Mouse (Mus musculus) heart, postnatal 25 days (tissue): ENCODE data around the gene Gm4894. TPM values are rescaled to one million over a fixed set of nuclear protein-coding genes. Genes with fewer than 3 reads are reported as not detected.

Experiments
- DNase-seq: peaks from one replicate; pipeline ENCODE4 v3.0.0; 2022; ENCODE audit warnings: low spot score
- intact Hi-C: fragments of 180-260 bp; cut with DNase I; formaldehyde crosslinking; loops from one replicate; pipeline ENCODE4 v1.15.1; 2025
- total RNA-seq, 2 experiments: library from RNA; stranded (reverse); gene quantifications; 2 replicates each; pipeline ENCODE4 v1.2.3; 2021

The Gm4894 gene
- total RNA-seq, result not detected

DNA sequence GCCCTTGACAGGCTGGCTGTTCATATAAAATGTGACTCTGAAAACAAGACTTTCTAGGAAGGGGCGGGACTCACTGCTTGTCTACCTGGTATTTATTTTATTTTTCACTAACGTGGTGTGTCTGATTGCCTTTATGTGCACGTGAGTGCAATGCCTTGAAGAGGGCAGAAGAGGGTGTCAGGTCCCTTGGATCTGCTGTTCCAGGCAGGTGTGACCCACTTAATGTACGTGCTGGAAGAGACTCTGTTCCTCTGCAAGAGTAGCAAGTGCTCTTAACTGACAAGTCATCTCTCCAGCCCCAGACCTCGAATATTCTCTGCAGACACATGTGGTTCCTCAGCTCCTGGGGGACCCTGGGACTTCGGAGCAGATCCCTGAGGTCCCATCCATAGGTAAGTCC is at the start of gene Gm4894:
Gene Gm4894, plus strand, starts transcription at position 301 of the 400 bp plus-strand sequence.
- intact Hi-C loops, result no loop called here
- DNase-seq, result no peak

DNA sequence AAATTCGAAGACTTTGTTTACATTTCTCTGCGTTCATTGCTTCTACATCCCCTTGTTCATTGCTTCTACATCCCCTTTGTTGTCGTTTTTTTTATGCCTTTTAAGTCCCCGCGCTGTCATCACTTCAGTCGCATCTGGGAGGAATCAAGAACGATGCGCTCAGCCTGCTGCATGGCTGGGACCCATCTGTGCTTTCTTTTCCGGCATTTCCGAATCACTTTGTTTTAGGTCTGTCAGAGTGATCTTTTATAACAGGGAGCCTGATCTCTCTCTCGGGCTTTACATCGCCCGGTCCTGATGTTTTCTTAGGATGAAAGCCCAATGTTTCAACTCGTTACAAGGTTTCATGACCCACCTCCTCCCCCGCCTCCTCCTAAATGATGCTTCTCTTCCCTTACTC is 44.0 kb upstream of the Gm4894 start:
- DNase-seq, result no peak
- intact Hi-C loops, result no loop called here

DNA sequence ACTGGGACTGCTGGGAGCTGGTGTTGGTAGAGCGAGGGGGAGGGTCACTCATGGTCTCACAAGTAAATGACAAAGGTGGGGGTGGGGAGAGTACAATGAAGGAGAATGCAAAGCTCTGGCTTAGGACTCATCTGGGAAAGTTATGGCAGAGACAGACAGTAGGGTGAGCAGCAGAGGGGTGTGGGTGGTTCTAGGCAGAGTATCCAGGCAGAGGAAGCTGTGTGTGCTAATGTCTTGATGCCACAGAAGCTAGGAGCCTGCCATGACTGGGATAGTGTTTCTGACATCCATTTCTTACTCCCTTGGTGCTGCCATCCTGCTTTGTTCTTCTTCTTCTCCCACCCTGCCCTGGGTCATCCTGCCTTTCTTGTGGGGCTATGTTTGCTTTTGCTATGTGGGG is 38.8 kb upstream of the Gm4894 start:
- intact Hi-C loops, result no loop called here
- DNase-seq, result no peak

DNA sequence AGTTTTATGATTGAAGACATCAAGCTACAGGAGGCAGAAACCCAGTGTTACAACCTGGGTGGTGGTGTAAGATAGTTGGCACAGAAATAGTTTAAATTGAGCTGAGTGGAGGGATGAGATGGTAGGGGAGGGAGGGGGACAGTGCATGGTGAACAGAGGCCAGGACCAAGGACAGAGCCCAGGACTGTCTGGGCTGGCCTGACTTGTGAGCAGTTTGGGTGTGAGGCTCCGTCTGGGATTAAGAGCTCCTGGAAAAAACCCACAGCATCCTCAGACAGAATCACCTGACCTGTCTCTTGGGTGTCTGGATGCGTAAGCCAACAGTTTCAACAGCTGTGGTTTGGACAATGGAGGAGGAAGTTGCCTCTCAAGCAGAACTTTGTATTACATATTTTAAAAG is 35.6 kb upstream of the Gm4894 start:
- DNase-seq, result no peak

DNA sequence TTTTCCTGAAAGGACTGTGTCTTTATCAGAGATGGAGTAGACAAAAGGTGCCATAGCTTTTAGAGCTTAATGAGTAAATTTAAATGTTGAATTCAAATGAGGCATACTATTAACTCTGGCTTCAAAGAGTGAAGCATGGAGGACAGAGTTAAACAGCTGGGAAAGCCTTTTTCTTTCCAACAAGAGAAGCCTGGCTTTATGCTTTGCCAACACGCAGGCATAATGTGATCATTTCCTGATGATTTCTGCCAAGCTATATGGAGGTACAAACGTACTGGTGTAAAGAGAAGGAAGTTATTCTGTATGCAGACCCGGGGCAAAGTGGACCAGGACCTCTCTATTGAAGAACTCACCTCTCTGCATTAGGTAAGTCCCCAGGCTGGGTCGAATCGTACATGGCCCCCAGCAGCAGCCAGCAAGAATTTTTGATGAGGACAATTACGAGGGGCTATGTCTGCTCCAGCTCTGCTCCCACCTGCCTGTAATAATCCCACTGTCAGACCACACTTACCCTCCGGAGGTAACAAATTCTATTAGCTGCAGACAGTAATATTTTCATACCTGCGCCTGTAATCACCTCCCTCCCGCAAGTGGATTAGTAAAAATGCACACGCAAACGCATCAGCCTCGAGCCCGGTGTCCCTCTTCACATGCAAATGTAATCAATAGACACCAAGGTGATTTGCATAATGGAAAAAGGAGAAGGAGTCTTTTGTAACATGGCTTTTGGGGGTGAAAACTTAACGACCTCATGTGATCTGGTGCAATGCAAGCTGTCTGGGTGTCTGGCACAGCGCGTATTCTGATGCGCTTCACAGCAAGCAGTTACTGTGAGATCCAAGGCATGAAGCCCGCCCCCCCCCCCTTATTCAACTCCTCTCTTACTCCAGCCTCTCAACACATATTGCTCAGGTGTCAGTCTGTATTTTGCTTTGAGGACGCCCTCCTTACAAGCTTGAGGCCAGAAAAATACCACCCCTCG is 32.4 kb upstream of the Gm4894 start:
- intact Hi-C loops, result no loop called here
- no peak for DNase-seq

More for the DNA sequence above, 35.6 kb upstream of the Gm4894 start:
- intact Hi-C loops, result no loop called here

DNA sequence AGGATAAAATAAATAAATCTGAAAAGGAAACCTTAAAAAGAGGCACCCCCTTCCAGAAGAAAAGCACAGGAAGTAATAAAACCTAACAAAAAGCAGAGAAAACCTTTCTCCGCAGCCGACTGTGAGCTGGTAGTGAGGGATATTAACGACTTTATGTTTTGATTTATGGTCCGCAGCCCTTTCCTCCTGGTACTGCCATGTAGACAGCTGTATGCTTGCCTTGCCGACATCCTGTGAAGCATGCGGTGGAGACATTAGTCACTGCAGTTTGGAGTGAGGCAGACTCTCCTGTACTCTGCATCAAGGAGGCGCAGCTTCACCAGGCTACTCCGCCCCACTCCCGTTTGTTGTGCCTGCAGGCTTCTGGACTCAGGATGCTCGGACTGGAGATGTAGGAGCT is 25.8 kb upstream of the Gm4894 start:
- no peak for DNase-seq
- intact Hi-C loops, result no loop called here

DNA sequence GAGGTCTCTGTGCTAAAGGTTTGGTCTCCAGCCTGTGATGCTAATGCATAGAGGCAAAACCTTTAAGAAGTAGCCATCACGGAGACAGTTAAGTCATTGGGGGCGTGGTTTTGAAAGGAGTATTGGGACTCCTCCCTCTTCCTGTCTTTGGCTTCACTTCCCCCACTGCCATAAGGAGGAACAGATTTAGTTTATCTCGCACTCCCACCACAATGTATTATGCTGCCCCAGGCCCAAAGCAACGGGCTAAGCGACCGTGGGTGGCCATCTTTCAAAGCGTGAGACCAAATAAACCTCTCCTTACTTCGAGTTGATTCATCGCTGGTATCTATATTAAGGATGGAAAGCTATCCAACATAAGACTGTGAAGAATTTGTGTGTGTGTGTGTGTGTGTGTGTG is 22.9 kb upstream of the Gm4894 start:
- intact Hi-C loops, result no loop called here
- no peak for DNase-seq

DNA sequence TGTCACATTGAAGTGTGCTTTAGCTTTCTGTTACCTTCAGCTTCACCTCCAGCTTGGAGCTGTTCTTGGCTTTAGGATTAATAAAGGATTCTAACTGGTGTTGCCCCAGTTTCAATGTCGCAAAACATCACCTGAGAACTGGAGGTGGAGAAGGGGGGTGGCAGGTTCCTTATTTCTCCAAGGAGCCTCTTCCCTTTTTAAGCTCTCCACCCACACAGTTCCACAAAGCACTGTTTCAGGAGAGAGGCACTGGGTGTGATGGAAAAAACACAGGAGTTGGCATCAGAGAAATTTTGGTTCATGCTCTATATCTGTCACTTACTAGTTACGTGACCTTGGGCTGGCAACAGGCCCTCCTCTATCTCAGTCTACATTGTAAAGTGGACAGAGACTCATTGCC is 21.3 kb upstream of the Gm4894 start:
- intact Hi-C loops, result no loop called here
- DNase-seq, result no peak

DNA sequence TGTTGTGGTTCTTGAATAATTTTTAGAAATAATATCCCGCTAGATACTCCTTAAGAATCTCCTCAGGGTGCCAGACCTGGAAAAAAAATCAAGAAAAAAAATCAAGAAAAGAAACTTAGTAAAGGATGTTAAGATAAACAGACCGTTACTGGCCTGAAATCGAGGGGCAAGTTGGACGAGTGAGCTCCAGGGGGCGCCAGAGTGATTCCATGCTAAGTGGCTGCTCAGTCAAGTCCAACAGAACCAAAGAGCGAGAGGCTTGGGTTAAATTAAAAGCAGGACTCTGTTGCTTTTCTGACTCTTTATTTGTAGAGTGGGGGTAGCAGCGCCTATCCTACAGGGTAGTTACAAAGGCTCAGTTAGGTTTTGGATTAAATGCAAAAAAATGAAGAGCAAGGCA is 3.5 kb upstream of the Gm4894 start:
- intact Hi-C loops, result loop anchor here (1.0 to 5.0 kb wide), 2 partner anchors 165 to 242 kb away; partner anchors contain the start of gene Tmprss5
- DNase-seq, result no peak

DNA sequence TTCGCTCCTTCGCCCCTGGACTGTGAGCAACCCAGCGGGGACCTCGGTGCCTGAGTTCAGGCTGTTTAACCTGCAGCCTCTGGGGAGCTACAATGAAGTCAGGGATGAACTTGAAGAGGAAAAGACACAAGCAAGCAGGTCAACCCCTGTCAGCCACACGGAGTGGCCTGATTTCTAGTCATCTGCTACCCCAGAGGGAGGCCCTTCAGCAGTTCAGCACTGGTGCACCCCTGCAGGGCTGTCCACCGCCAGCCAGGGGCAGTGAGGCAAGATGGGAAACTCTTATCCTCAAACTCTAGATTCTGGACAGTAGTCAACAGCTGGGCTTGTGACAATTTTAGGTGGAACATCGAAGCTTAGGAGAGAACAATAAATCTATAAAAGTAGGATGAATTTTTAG is 18.6 kb downstream of the Gm4894 start:
- intact Hi-C loops, result no loop called here
- DNase-seq, result no peak

DNA sequence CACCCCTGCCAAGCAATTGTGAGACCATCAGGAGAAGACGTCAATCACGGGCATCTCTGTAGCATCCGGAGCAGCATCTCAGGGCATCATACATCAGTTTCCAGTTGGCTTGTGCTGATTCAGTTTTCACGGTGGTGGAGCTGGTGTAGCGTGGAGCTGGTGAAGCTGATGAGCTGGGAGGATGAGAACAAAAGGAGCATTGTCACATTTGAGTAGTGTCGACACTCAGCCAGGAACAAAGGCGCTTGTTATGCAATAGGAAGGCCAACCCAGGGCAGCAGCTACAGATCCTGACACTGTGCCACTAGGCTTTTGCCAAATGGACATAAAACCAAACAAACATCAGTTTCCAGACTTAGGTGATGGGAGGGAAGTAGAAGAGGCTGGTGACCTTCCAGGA is 23.2 kb downstream of the Gm4894 start:
- intact Hi-C loops, result no loop called here
- DNase-seq, result no peak

DNA sequence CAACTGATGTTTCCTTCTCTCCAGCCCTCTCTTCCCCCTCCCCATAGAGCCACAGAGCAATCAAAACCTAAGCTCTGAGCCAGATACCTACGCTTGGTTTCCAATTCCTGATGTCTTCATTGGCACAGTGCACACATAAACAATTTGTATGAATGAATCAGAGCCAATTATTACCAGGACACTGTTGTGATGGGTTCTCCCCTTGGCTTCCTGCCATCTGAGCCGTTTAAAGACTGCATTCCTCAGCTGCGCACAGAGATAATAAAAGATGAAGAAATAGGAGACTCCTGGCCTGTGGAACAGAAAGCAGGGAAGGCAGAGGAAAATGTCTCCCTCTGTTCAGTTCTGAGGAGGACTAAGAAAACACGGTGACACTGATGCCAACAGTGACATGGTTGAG is 25.6 kb downstream of the Gm4894 start:
- no peak for DNase-seq
- intact Hi-C loops, result no loop called here

DNA sequence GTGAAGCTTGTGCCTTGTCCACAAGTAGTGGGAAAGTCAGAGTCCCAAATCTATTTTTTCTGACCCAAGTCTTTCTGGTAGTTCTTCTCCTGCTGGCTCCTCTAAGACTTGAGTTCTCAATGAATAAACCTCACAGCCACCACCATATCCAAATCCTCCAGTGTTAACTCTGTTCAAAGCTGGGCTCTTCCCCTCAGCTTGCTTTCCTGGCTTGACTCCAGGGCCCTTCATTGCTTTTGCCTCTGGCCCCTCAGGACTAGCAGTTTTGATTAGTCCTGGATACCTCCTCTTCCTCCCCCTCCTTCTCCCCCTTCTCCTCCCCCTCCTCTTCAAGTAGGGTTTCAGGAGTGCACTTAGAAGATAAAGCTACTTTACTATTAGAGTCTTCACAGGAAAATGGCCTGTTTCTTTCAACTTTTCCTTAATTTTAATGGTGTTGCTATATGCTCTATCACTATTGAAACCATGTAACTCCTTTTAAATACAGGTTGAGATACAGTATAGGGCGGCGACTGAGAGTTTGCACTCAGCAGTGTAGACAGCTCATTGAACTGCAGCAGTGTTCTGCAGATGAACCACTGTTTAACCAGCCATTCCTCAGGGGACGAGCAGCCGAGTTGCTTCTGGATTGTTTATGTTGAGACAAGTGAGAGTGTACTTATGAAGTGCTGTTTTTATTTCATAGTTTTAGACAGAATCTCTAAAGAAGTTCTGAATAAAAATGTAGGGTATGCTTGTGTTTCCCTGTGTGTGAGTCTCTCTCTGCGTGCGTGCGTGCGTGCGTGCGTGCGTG is 26.4 kb downstream of the Gm4894 start:
- DNase-seq, result no peak
- intact Hi-C loops, result no loop called here

DNA sequence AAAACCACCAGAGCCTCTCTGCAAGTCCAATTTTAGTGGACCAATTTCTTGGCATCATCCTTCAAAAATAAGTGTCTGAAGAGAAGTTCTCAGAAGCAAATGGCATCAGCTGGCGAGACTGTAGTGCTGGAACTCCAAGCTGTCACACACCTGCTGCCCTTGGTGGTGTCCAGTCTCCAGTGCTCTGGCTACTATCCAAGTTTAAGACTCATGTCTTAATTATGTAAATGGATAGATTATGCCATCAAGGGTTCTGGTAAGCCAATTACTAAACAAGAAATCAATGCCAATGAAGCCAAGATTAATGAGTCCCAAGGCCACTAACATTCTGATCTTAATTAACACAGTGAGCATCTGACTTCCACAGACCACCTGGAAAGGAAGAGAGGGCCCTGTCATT is 44.8 kb downstream of the Gm4894 start:
- DNase-seq, result no peak
- intact Hi-C loops, result no loop called here

DNA sequence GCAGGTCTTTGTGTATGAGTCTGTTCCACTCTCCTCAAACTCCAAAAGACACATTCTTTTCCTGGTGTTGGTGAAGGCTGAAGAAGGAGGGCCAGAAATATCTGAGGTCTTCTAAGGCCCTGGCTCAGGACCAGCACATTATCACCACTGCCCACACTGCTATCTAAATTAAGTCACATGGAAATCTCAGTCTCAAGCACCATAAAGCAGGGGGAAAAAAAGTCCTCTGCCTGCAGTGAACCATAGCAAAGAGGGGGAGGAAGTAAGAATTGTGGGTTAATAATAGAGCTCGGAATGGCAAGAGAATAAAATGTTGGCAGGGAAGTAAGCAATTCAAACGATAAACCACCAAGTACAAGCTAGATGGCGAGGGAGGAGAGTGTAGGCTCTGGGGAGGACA is 57.2 kb downstream of the Gm4894 start:
- no peak for DNase-seq
- intact Hi-C loops, result no loop called here

DNA sequence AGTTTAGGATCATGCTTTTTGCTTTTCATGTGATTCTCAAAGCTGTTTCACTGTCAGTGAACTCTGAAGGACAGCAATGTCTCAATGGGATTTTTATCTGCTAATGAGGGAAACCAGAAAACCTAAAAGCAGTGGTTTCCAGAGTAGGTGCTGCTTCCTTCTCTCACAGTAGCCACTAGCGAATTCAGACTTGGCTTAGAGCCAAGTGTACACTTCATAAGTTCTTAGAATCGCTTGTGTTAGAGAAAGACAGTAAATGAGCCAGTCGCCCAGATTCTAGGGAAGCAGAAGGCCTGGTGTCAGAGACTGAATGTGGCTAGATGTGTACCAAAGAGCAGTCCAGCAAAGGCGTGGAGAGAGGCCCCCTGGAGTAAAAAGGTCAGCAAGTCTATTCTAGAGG is 60.5 kb downstream of the Gm4894 start:
- intact Hi-C loops, result no loop called here
- no peak for DNase-seq

DNA sequence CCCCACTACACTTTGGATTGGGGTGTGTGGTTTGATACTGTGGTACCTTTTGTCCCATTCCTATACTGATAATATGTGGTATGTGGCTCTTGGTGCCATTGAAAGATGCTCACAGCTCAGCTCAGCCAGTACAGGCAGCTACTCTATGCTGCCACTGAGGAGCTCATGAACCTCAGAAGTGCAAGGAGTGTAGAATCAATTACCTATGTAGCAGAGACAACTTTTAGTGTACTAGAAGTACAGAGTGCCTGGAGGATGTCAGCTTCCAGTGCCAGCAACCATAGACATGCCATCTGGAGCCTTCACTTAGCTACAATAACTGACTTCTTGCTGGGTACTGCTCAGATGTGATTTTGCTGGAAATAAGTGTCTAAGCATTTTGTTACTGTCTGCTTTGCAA is 68.3 kb downstream of the Gm4894 start:
- DNase-seq, result no peak
- intact Hi-C loops, result no loop called here
